Mouse (Mus musculus): ENCODE measurements around the gene Abcd1. TPM values are rescaled to one million over a fixed set of nuclear protein-coding genes. Genes with fewer than 3 reads are reported as not detected.
A peak's percentile ranks its signal among the peaks of the same experiment; 100 is the strongest.

Abcd1 gene
- polyA plus RNA-seq, 1 experiment from 2014 or later, result 10.4 TPM

DNA sequence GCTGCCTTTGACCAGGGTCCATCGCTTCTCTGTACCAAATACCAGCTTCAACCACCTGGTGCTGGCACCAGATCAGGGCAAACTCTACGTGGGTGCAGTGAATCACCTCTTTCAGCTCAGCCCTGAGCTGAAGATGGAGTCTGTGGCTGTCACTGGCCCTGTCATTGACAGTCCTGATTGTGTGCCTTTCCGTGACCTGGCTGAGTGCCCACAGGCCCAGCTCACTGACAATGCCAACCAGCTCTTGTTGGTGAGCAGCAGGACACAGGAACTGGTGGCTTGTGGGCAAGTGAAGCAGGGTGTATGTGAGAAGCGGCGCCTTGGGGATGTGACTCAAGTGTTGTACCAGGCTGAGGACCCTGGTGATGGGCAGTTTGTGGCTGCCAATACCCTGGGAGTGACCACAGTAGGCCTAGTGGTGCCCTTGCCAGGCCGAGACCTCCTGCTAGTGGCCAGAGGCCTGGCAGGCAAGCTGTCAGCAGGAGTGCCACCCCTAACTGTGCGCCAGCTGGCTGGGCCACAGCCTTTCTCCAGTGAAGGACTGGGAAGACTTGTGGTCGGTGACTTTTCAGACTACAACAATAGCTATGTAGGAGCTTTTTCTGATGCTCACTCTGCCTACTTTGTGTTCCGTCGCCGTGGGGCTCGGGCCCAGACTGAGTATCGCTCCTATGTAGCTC, 42.4 kb downstream of the Abcd1 start:
- Histone ChIP-seq H3K27me3 (ENCODE audit: control insufficient read depth, insufficient read depth, low read depth, low read length) (no peaks in the 10 kb centered on the region), H3K9me3 (replicated peaks; ENCODE audit: control insufficient read depth, low read length, poor library complexity, severe bottlenecking) (no peaks in the 10 kb centered on the region)
- WGBS, result 74% methylated on average over 13 of the region's 13 CpGs

DNA sequence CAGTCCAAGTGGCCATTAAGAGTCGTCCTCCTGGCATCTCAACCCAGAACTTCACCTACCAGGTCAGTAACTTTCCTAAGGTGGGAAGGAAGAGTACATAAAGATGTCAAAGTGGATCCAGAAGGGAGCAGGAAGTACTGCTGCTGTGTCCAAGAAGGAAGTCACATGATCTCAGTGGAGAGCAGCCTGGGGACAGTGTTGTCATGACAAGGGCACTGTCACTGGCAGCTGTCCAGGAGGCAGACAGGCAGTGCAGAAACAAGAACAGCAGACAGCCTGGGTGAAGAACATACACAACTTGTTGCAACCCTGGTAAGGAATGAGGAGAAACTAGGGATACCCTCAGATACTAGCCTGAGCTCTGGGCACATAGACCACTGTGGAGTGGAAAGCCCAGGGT, 48.9 kb downstream of the Abcd1 start:
- no peak for ATAC-seq

More for the DNA sequence above, 42.4 kb downstream of the Abcd1 start:
- Histone ChIP-seq H3K9ac (ENCODE audit: low read depth, low read length) (no peak overlapping the region), H3K4me3 (ENCODE audit: low read depth, low read length) (no peak overlapping the region), H3K27ac (ENCODE audit: low read length) (no peak overlapping the region), H3K4me1 (ENCODE audit: control insufficient read depth, insufficient read depth, low read length) (no peaks in the 10 kb centered on the region), H3K36me3 (ENCODE audit: control insufficient read depth, insufficient read depth, low read length) (no peaks in the 10 kb centered on the region), H3K4me2 (ENCODE audit: low read length) (no peak overlapping the region)
- ATAC-seq, result no peak

DNA sequence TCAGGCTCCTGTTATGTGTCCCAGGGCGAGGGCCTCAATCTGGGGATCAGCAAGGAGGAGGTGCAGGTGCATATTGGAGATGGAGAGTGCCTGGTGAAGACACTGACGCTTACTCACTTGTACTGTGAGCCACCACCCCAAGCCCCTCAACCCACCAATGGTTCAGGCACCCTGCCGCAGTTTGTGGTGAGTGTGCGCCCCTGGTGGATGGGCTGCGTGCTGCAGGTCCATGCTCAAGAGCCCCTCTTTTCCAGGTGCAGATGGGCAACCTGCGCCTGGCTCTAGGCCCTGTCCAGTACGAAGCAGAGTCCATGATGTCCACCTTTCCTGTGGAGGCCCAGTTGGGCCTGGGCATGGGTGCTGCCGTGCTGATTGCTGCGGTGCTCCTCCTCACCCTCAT, 50.9 kb downstream of the Abcd1 start:
- Histone ChIP-seq H3K9me3 (replicated peaks; ENCODE audit: control insufficient read depth, low read length, poor library complexity, severe bottlenecking) (no peaks in the 10 kb centered on the region), H3K36me3 (ENCODE audit: control insufficient read depth, insufficient read depth, low read length) (no peaks in the 10 kb centered on the region), H3K9ac (ENCODE audit: low read depth, low read length) (no peak overlapping the region), H3K4me2 (ENCODE audit: low read length) (no peak overlapping the region), H3K4me3 (ENCODE audit: low read depth, low read length) (no peak overlapping the region), H3K27ac (ENCODE audit: low read length) (no peak overlapping the region), H3K27me3 (ENCODE audit: control insufficient read depth, insufficient read depth, low read depth, low read length) (no peaks in the 10 kb centered on the region), H3K4me1 (ENCODE audit: control insufficient read depth, insufficient read depth, low read length) (no peaks in the 10 kb centered on the region)
- no peak for ATAC-seq
- 54% methylated on average over 9 of the region's 9 CpGs for WGBS

More for the DNA sequence above, 48.9 kb downstream of the Abcd1 start:
- no peaks in the 10 kb centered on the region for H3K27me3 ChIP-seq (ENCODE audit: control insufficient read depth, insufficient read depth, low read depth, low read length)
- no peak overlapping the region for H3K4me2 ChIP-seq (ENCODE audit: low read length)
- H3K9ac ChIP-seq (ENCODE audit: low read depth, low read length), result no peak overlapping the region
- H3K4me3 ChIP-seq (ENCODE audit: low read depth, low read length), result no peak overlapping the region
- H3K27ac ChIP-seq (ENCODE audit: low read length), result no peak overlapping the region
- H3K4me1 ChIP-seq (ENCODE audit: control insufficient read depth, insufficient read depth, low read length), result no peaks in the 10 kb centered on the region
- WGBS, result 71% methylated on average over 1 of the region's 1 CpGs
- H3K36me3 ChIP-seq (ENCODE audit: control insufficient read depth, insufficient read depth, low read length), result no peaks in the 10 kb centered on the region
- H3K9me3 ChIP-seq (replicated peaks; ENCODE audit: control insufficient read depth, low read length, poor library complexity, severe bottlenecking), result no peaks in the 10 kb centered on the region

DNA sequence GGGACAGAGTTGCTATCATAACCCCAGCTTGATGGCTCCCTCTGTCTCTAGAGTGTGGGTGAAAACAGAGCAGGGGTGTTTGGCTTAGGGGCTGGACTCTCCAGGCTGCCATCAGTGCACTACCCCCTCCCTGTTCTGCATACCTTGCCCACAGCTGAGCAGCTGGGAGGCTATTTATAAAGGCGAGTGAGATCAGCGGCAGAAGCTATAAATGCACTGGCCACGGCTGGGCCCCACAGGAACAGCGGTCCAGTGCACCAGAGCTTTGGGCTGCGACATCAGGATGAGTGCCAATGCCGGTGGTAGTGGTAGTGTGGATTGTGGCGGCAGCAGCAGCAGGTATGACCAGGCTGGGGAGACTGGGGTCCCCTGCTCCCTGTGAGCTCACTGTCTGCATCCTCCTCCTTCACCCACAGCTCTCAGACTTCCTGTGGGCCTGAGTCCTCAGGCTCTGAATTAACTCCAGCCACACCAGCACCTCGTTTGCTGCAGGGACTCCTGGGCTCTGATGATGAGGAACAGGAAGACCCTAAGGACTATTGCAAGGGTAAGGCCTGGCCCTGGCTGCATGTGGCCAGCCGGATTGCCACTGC, 57.9 kb downstream of the Abcd1 start, which contains the start of gene Srpk3:
Gene Srpk3, plus strand, starts transcription at position 238 of the 593 bp plus-strand sequence.
- Histone ChIP-seq H3K9me3 (replicated peaks; ENCODE audit: control insufficient read depth, low read length, poor library complexity, severe bottlenecking) (no peaks in the 10 kb centered on the region), H3K36me3 (ENCODE audit: control insufficient read depth, insufficient read depth, low read length) (no peaks in the 10 kb centered on the region; the same call in none of the 2 replicates), H3K27ac (ENCODE audit: low read length) (no peak within 1 kb of the TSS), H3K4me2 (ENCODE audit: low read length) (no peak within 1 kb of the TSS), H3K9ac (ENCODE audit: low read depth, low read length) (no peak within 1 kb of the TSS), H3K4me1 (ENCODE audit: control insufficient read depth, insufficient read depth, low read length) (no peaks in the 10 kb centered on the region), H3K27me3 (ENCODE audit: control insufficient read depth, insufficient read depth, low read depth, low read length) (no peaks in the 10 kb centered on the region), H3K4me3 (ENCODE audit: low read depth, low read length) (no peak within 1 kb of the TSS)
- 59% methylated on average over 9 of the region's 9 CpGs for WGBS
- ATAC-seq, result 0 out of 2 replicates have a peak, but pooled peaks have one; percentile 2

DNA sequence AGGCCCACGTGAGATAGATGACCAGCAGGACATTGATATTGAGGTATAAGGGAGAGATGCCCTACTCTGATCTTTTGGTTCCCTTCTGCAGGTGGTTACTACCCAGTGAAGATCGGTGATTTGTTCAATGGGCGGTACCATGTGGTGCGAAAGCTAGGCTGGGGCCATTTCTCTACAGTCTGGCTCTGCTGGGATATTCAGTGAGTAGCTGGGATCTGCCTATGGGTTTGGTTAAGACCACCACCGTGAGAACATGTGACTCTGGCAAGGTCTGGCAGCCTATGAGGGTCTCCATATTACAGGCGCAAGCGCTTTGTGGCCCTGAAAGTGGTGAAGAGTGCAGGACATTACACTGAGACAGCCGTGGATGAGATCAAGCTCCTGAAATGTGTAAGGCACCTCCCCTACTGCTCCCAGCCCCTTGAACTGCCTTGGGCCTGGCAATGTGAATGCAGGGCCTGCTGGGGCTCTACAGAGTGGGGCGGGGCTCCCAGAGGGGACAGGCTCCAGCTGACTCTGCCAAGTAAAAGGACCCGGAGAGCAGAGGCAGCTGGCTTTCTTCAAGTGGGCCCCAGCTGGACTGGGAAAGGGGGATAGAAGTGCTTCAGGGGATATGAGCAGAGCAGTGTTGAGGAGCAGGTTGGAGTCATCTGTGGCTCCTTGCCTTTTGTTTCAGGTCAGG, 58.5 kb downstream of the Abcd1 start:
- Histone ChIP-seq H3K27me3 (ENCODE audit: control insufficient read depth, insufficient read depth, low read depth, low read length) (no peaks in the 10 kb centered on the region), H3K27ac (ENCODE audit: low read length) (no peak overlapping the region), H3K9me3 (replicated peaks; ENCODE audit: control insufficient read depth, low read length, poor library complexity, severe bottlenecking) (no peaks in the 10 kb centered on the region), H3K9ac (ENCODE audit: low read depth, low read length) (no peak overlapping the region), H3K4me1 (ENCODE audit: control insufficient read depth, insufficient read depth, low read length) (no peaks in the 10 kb centered on the region), H3K4me2 (ENCODE audit: low read length) (no peak overlapping the region), H3K36me3 (ENCODE audit: control insufficient read depth, insufficient read depth, low read length) (no peaks in the 10 kb centered on the region; the same call in none of the 2 replicates), H3K4me3 (ENCODE audit: low read depth, low read length) (no peak overlapping the region)
- WGBS, result 71% methylated on average over 10 of the region's 10 CpGs
- no peak for ATAC-seq

DNA sequence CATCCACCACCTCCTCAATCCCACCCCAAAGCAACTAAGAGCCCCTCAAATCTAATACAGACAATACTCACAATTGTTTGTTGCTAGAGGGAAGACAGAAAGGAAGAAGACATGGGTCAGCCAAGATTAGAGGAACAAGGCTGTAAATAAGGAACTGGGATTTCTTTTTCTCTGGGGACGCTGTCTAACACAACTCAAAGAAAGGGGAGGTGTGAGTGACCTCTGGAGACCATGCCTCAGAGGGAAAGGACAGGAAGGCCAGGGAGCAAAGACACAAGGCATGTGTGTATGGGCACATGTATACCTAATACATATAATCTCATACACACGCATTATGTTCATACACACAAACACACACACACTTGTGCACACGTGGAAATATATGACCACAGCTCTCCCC, 65.8 kb downstream of the Abcd1 start:
- Histone ChIP-seq H3K27me3 (ENCODE audit: control insufficient read depth, insufficient read depth, low read depth, low read length) (no peaks in the 10 kb centered on the region), H3K4me2 (ENCODE audit: low read length) (no peak overlapping the region), H3K36me3 (ENCODE audit: control insufficient read depth, insufficient read depth, low read length) (peaks cover 9% of the 10 kb centered on the region), H3K9me3 (replicated peaks; ENCODE audit: control insufficient read depth, low read length, poor library complexity, severe bottlenecking) (no peaks in the 10 kb centered on the region), H3K27ac (ENCODE audit: low read length) (no peak overlapping the region), H3K4me3 (ENCODE audit: low read depth, low read length) (no peak overlapping the region), H3K4me1 (ENCODE audit: control insufficient read depth, insufficient read depth, low read length) (peaks cover 18% of the 10 kb centered on the region), H3K9ac (ENCODE audit: low read depth, low read length) (no peak overlapping the region)
- WGBS, result 86% methylated on average over 3 of the region's 3 CpGs
- ATAC-seq, result no peak

DNA sequence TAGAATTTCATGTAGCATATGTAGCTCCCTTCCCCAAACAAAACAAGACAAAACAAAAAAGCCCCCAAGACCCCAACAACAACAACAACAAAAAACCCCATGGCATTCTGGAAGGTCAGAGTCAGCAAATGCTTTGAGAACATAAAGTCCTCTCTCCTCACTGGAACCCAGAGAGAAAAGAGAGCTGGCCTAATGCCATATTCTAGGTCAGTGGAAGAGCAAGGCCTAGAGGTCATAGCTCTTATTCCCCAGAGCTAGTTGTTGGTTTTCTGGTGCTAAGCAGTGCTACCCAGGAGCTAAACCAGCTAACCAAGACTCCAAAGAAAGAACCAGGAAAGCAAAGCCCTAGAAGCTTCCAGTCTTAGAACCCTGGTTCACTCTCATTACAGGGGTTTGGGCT, 69.3 kb downstream of the Abcd1 start:
- peak overlapping the region; percentile 74 for H3K4me2 ChIP-seq (ENCODE audit: low read length)
- H3K4me3 ChIP-seq (ENCODE audit: low read depth, low read length), result peak overlapping the region; percentile 57
- peaks cover 28% of the 10 kb centered on the region for H3K4me1 ChIP-seq (ENCODE audit: control insufficient read depth, insufficient read depth, low read length)
- no peaks in the 10 kb centered on the region for H3K9me3 ChIP-seq (replicated peaks; ENCODE audit: control insufficient read depth, low read length, poor library complexity, severe bottlenecking)
- H3K36me3 ChIP-seq (ENCODE audit: control insufficient read depth, insufficient read depth, low read length), result peaks cover 5% of the 10 kb centered on the region; the same call in 1 of the 2 replicates
- no peaks in the 10 kb centered on the region for H3K27me3 ChIP-seq (ENCODE audit: control insufficient read depth, insufficient read depth, low read depth, low read length)
- H3K9ac ChIP-seq (ENCODE audit: low read depth, low read length), result peak overlapping the region; percentile 68; the same call in 1 of the 2 replicates
- H3K27ac ChIP-seq (ENCODE audit: low read length), result peak overlapping the region; percentile 90; the same call in 1 of the 2 replicates
- ATAC-seq, result no peak

DNA sequence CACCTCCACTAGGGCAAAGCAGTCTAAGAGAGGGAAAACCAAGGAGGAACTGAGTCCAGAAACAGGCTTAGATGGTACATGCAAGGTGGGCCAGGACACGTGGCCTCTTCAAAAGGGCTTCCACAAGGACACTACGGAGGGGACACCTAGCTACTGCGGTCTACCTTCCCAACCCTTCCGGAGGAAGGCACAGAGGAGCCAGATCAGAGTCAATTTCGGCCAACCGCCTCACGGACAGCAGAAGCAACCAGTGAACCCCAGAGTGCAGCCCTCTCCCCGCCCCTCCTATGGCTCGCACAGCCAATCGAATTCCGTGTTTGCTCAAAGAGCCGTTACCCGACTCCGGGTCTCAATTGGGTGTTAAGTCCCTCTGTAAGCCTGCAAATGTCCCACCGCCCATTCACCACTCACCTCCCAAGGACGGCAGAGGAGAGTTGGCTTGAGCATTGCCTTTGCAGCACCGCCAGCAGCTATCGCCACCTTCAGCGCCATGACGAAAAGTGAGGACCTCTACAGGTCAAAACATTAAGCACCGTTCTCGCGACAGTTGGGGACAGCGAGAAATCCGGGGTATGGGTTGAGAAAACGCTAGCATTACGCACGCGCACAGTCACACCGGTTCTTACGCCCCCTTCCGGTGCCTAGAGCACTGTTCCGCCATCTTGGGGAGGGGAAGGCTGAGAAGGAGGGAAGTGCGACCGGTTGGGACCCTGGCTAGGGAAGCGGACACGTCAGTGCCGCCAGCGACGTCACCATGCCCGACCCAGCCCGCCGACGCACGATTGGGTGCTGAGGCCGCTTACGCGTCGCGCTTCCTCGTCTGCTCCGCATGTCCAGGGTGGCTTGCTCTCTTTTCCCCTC, 70.2 kb downstream of the Abcd1 start, which contains the start of the genes Idh3g and Ssr4:
Gene Idh3g, minus strand, starts transcription at position 534 of the 861 bp plus-strand sequence.
Gene Ssr4, plus strand, starts transcription at position 665 of the 861 bp plus-strand sequence.
- Histone ChIP-seq H3K9me3 (replicated peaks; ENCODE audit: control insufficient read depth, low read length, poor library complexity, severe bottlenecking) (no peaks in the 10 kb centered on the region), H3K4me3 (ENCODE audit: low read depth, low read length) (peak within 1 kb of the TSS; percentile 57), H3K4me2 (ENCODE audit: low read length) (peak within 1 kb of the TSS; percentile 74), H3K27me3 (ENCODE audit: control insufficient read depth, insufficient read depth, low read depth, low read length) (no peaks in the 10 kb centered on the region), H3K9ac (ENCODE audit: low read depth, low read length) (peak within 1 kb of the TSS; percentile 73), H3K36me3 (ENCODE audit: control insufficient read depth, insufficient read depth, low read length) (peaks cover under 1% of the 10 kb centered on the region; the same call in 1 of the 2 replicates), H3K27ac (ENCODE audit: low read length) (peak within 1 kb of the TSS; percentile 90), H3K4me1 (ENCODE audit: control insufficient read depth, insufficient read depth, low read length) (peaks cover 28% of the 10 kb centered on the region)
- WGBS, result 15% methylated on average over 50 of the region's 52 CpGs
- peak; percentile 98 for ATAC-seq

Data from midbrain, embryonic 16.5 days (tissue).